9 mouse cellular contexts compared by ENCODE assay signal in the genomic region with DNA sequence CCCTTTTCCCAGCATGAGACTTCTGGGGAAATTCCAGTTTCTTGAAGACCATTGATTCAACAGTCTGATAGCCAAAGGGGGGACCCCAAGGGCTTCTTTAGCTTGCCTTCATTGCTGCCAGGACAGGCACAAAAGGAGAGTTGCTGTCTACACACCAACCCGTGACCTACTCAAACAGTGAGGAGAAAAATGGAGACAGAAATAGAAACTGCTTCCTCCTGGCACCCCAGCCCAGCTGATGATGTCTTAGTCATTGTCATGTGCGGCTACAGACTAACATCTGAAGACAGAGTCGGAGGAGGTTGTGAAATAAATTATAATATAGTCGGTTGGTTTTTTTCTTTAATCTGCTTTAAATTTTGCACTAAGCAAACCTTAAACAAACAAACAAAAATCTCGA.
DNase-seq lines count a peak whose midpoint lies in the region; ATAC-seq and TF ChIP-seq lines count a peak whose summit lies in the region.
"Had no signal": no experiment of that assay in that cellular context is flagged by ENCODE, and none has a peak within 500 bp of the region (broad histone marks: within the 10 kb centered on the region; RNA-seq: fewer than 3 reads in every experiment).

No protein-coding gene starts in this region.

- peaks cover 5% of the 10 kb centered on the region; the same call in 1 of the 2 replicates for H3K9me3 ChIP-seq in heart, embryonic 12.5 days (replicated peaks)
- H3K9me3 ChIP-seq in embryonic facial prominence, embryonic 15.5 days (replicated peaks): no peaks in the 10 kb centered on the region
- H3K9me3 ChIP-seq in megakaryocyte, embryonic 14.5 days: peaks cover 4% of the 10 kb centered on the region; the same call in 1 of the 2 replicates
- H3K9me3 ChIP-seq in limb, embryonic 10.5 days (replicated peaks): no peaks in the 10 kb centered on the region
- H3K9me3 ChIP-seq: hindbrain, embryonic 13.5 days had no signal

- no peak for DNase-seq in heart, adult 8-10 months (ENCODE audit: low spot score)
- no peak for DNase-seq in retina, postnatal 1 day
- DNase-seq in limb, embryonic 10.5 days (ENCODE audit: low spot score): no peak
- DNase-seq in adrenal gland, adult 8-10 months: no peak

- H3K4me3 ChIP-seq in heart, embryonic 12.5 days: no peak overlapping the region
- H3K4me3 ChIP-seq in C2C12 (ENCODE audit: insufficient read depth, poor library complexity, severe bottlenecking): no peak overlapping the region
- no peak overlapping the region for H3K4me3 ChIP-seq in embryonic facial prominence, embryonic 15.5 days (replicated peaks)
- peak overlapping the region; percentile 86 for H3K4me3 ChIP-seq in megakaryocyte, embryonic 14.5 days (replicated peaks)
- no peak overlapping the region for H3K4me3 ChIP-seq in limb, embryonic 10.5 days
- H3K4me3 ChIP-seq: hindbrain, embryonic 13.5 days had no signal

- TF ChIP-seq CTCF in C2C12 (IDR thresholded peaks at IDR 0.05; ENCODE audit: control insufficient read depth, insufficient read depth, insufficient read length): no peak

- H3K79me3 ChIP-seq in C2C12 (ENCODE audit: low read depth): no peaks in the 10 kb centered on the region

- no peak overlapping the region for H3K9ac ChIP-seq in heart, embryonic 12.5 days
- no peak overlapping the region for H3K9ac ChIP-seq in embryonic facial prominence, embryonic 15.5 days
- H3K9ac ChIP-seq: hindbrain, embryonic 13.5 days had no signal

- peak overlapping the region; percentile 46; the same call in 1 of the 2 replicates for H3K4me2 ChIP-seq in heart, embryonic 12.5 days
- H3K4me2 ChIP-seq in embryonic facial prominence, embryonic 15.5 days (replicated peaks): peak overlapping the region; percentile 23; the same call in 1 of the 2 replicates

- ATAC-seq in heart, embryonic 12.5 days (ENCODE audit: insufficient number of reproducible peaks, low FRiP score): no peak
- ATAC-seq in embryonic facial prominence, embryonic 15.5 days (ENCODE audit: insufficient number of reproducible peaks, low FRiP score, low TSS enrichment, low read depth): no peak

- H3K79me2 ChIP-seq in C2C12 (ENCODE audit: control insufficient read depth, insufficient read depth): no peaks in the 10 kb centered on the region

- 40% methylated on average over 5 of the region's 5 CpGs for WGBS in heart, embryonic 12.5 days
- WGBS in embryonic facial prominence, embryonic 15.5 days: 24% methylated on average over 5 of the region's 5 CpGs
- 62% methylated on average over 5 of the region's 5 CpGs for WGBS in limb, embryonic 10.5 days

- no peak overlapping the region for H3ac ChIP-seq in C2C12 (ENCODE audit: control insufficient read depth, insufficient read length, low read depth)

- H3K4me1 ChIP-seq in heart, embryonic 12.5 days (replicated peaks): no peaks in the 10 kb centered on the region
- H3K4me1 ChIP-seq in embryonic facial prominence, embryonic 15.5 days: peaks cover 4% of the 10 kb centered on the region; the same call in 1 of the 2 replicates
- peaks cover 28% of the 10 kb centered on the region for H3K4me1 ChIP-seq in megakaryocyte, embryonic 14.5 days
- H3K4me1 ChIP-seq in limb, embryonic 10.5 days: no peaks in the 10 kb centered on the region
- H3K4me1 ChIP-seq: hindbrain, embryonic 13.5 days had no signal

- H3K27ac ChIP-seq in heart, embryonic 12.5 days (ENCODE audit: poor library complexity, severe bottlenecking): no peak overlapping the region
- H3K27ac ChIP-seq in embryonic facial prominence, embryonic 15.5 days (replicated peaks): no peak overlapping the region
- no peak overlapping the region for H3K27ac ChIP-seq in limb, embryonic 10.5 days
- H3K27ac ChIP-seq: hindbrain, embryonic 13.5 days had no signal

- no peaks in the 10 kb centered on the region for H3K27me3 ChIP-seq in heart, embryonic 12.5 days (replicated peaks)
- no peaks in the 10 kb centered on the region for H3K27me3 ChIP-seq in C2C12 (ENCODE audit: control insufficient read depth, insufficient read depth, insufficient read length)
- H3K27me3 ChIP-seq in embryonic facial prominence, embryonic 15.5 days: no peaks in the 10 kb centered on the region
- peaks cover 2% of the 10 kb centered on the region for H3K27me3 ChIP-seq in megakaryocyte, embryonic 14.5 days (replicated peaks)
- no peaks in the 10 kb centered on the region for H3K27me3 ChIP-seq in limb, embryonic 10.5 days (ENCODE audit: low read depth, poor library complexity, severe bottlenecking)
- H3K27me3 ChIP-seq: hindbrain, embryonic 13.5 days had no signal

- no peaks in the 10 kb centered on the region for H3K36me3 ChIP-seq in heart, embryonic 12.5 days
- no peaks in the 10 kb centered on the region for H3K36me3 ChIP-seq in C2C12 (ENCODE audit: control insufficient read depth, insufficient read depth)
- H3K36me3 ChIP-seq in embryonic facial prominence, embryonic 15.5 days: no peaks in the 10 kb centered on the region
- peaks cover 2% of the 10 kb centered on the region for H3K36me3 ChIP-seq in megakaryocyte, embryonic 14.5 days (replicated peaks; ENCODE audit: low read length)
- no peaks in the 10 kb centered on the region for H3K36me3 ChIP-seq in limb, embryonic 10.5 days
- H3K36me3 ChIP-seq: hindbrain, embryonic 13.5 days had no signal

TF ChIP-seq in C2C12, 6 proteins besides CTCF, POLR2A, EP300 and RAD21:
- no peak for TF ChIP-seq MYOG (IDR thresholded peaks at IDR 0.05; ENCODE audit: control insufficient read depth, extremely low read depth, insufficient read length)
- TF ChIP-seq CEBPB (IDR thresholded peaks at IDR 0.05; ENCODE audit: low read depth): peak; percentile 59
- no peak for TF ChIP-seq MYOD1 (IDR thresholded peaks at IDR 0.05; ENCODE audit: control insufficient read depth, insufficient read length, low read depth)
- TF ChIP-seq USF1 (IDR thresholded peaks at IDR 0.05; ENCODE audit: low read depth): peak; percentile 66
- TF ChIP-seq FOSL1 (IDR thresholded peaks at IDR 0.05; ENCODE audit: insufficient read depth, low read length, poor library complexity, severe bottlenecking): no peak
- no peak for TF ChIP-seq MAX (IDR thresholded peaks at IDR 0.05)
TF ChIP-seq in C2C12: peak in this region for 2.
